Mouse (Mus musculus) R1 (cell line): Measurements from ENCODE around the gene Guk1.
A peak's percentile ranks its signal among the peaks of the same experiment; 100 is the strongest.

Experiments used
- DNase-seq: peaks from one replicate; pipeline ENCODE4 v3.0.0-alpha.2; 2018; ENCODE audit warnings: low read depth, low spot score

The Guk1 gene

GRCm38 (mm10) chr11:59163255-59164236 is 28.5 kb downstream of the Guk1 start, which contains the start of gene Iba57:
Iba57 (minus strand) TSS chr11:59163739.
- DNase-seq, result peak; percentile 98

- no peak for DNase-seq
Measured at GRCm38 (mm10) chr11:59162443-59163254, 29.4 kb downstream of the Guk1 start.

GRCm38 (mm10) chr11:59161398-59161797 is 30.6 kb downstream of the Guk1 start:
- no peak for DNase-seq

GRCm38 (mm10) chr11:59159558-59159957 is 32.5 kb downstream of the Guk1 start:
- DNase-seq, result no peak

- no peak for DNase-seq
Measured at GRCm38 (mm10) chr11:59159099-59159498, 32.9 kb downstream of the Guk1 start.

GRCm38 (mm10) chr11:59155900-59156299 is 36.1 kb downstream of the Guk1 start:
- DNase-seq, result no peak

- no peak for DNase-seq
Measured at GRCm38 (mm10) chr11:59154220-59154619, 37.8 kb downstream of the Guk1 start.

GRCm38 (mm10) chr11:59151729-59152128 is 40.3 kb downstream of the Guk1 start:
- DNase-seq, result peak; percentile 64

GRCm38 (mm10) chr11:59149302-59149701 is 42.7 kb downstream of the Guk1 start:
- no peak for DNase-seq

GRCm38 (mm10) chr11:59142962-59143361 is 49.0 kb downstream of the Guk1 start:
- no peak for DNase-seq

- DNase-seq, result peak; percentile 65
Measured at GRCm38 (mm10) chr11:59141772-59142370, 50.1 kb downstream of the Guk1 start.

GRCm38 (mm10) chr11:59138537-59139486 is 53.2 kb downstream of the Guk1 start:
- no peak for DNase-seq

- no peak for DNase-seq
Measured at GRCm38 (mm10) chr11:59136994-59137706, 54.9 kb downstream of the Guk1 start.

GRCm38 (mm10) chr11:59135904-59136452 is 56.0 kb downstream of the Guk1 start, which contains the start of gene Obscn:
Obscn (minus strand) TSS chr11:59136402.
- DNase-seq, result peak; percentile 30

GRCm38 (mm10) chr11:59135051-59135820 is 56.8 kb downstream of the Guk1 start:
- DNase-seq, result peak; percentile 38

- peak; percentile 33 for DNase-seq
Measured at GRCm38 (mm10) chr11:59134373-59134997, 57.5 kb downstream of the Guk1 start.
